Mouse (Mus musculus) hindbrain, embryonic 13.5 days (tissue): ENCODE results near the gene Ddx19b. TPM values are rescaled to one million over a fixed set of nuclear protein-coding genes. Genes with fewer than 3 reads are reported as not detected.
"Not testable (repeated sequence)": the region's sequence is repeated elsewhere in the genome, so short reads cannot be mapped to it uniquely, and the experiment has no call there.

ENCODE experiments used
- ATAC-seq: fragments of 200-750 bp; cut with Nextera tagmentation; 2 replicates; pipeline ENCODE4 v1.8.0; 2017; ENCODE audit warnings: moderate TSS enrichment; ENCODE audit not compliant: low FRiP score
- H3K27ac ChIP-seq: fragments of 300-500 bp; sonication (generic); 2 replicates; pipeline ENCODE4 v1.5.1; 2015; ENCODE audit warnings: inconsistent platforms, mild to moderate bottlenecking, moderate library complexity
- H3K27me3 ChIP-seq: fragments of 300-500 bp; sonication (generic); 2 replicates; pipeline ENCODE4 v1.6.1; 2015; ENCODE audit warnings: mild to moderate bottlenecking, inconsistent platforms
- H3K36me3 ChIP-seq: fragments of 300-500 bp; sonication (generic); 2 replicates; pipeline ENCODE4 v1.6.1; 2015; ENCODE audit warnings: mild to moderate bottlenecking, inconsistent platforms
- H3K4me1 ChIP-seq: fragments of 300-500 bp; sonication (generic); replicated peaks from 2 replicates; pipeline ENCODE4 v1.6.1; 2015; ENCODE audit warnings: inconsistent platforms
- H3K4me2 ChIP-seq: fragments of 300-500 bp; sonication (generic); 2 replicates; pipeline ENCODE4 v1.6.1; 2015; ENCODE audit warnings: inconsistent platforms, mild to moderate bottlenecking, moderate library complexity
- H3K4me3 ChIP-seq: fragments of 300-500 bp; sonication (generic); 2 replicates; pipeline ENCODE4 v1.5.1; 2015; ENCODE audit warnings: mild to moderate bottlenecking, inconsistent platforms
- H3K9ac ChIP-seq: fragments of 300-500 bp; sonication (generic); 2 replicates; pipeline ENCODE4 v1.6.1; 2015; ENCODE audit warnings: mild to moderate bottlenecking, inconsistent platforms
- H3K9me3 ChIP-seq: fragments of 300-500 bp; sonication (generic); 2 replicates; pipeline ENCODE4 v1.6.1; 2016; ENCODE audit warnings: inconsistent platforms
- WGBS: fragments of 180-500 bp; shearing (Covaris S2); methylation state at CpG from one replicate; pipeline ENCODE4 v1.1.7; 2015; 5-methylcytosine and 5-hydroxymethylcytosine counted together
- polyA plus RNA-seq: library from polyadenylated mRNA; unstranded; fragments of >200 nt; fragmentation: Nextera tagmentation; extraction: Ambion mirVana; gene quantifications from 2 replicates; pipeline ENCODE4 v1.2.1, GENCODE M21; 2015

Ddx19b gene
- polyA plus RNA-seq, 1 experiment from 2014 or later, result 7.9 TPM

GRCm38 (mm10) chr8:111032916-111033315, 1.4 kb upstream of the Ddx19b start, which contains the start of gene Aars:
Gene Aars, plus strand, starts transcription at chr8:111033144.
- Histone ChIP-seq H3K27me3 (peaks cover 22% of the 10 kb centered on the region), H3K4me3 (peak within 1 kb of the TSS; percentile 74), H3K4me1 (peaks cover 27% of the 10 kb centered on the region), H3K36me3 (peaks cover 18% of the 10 kb centered on the region), H3K9ac (peak within 1 kb of the TSS; percentile 85), H3K27ac (peak within 1 kb of the TSS; percentile 92), H3K9me3 (no peaks in the 10 kb centered on the region), H3K4me2 (peak within 1 kb of the TSS; percentile 60)
- 96% methylated on average over 7 of the region's 7 CpGs for WGBS
- no peak for ATAC-seq

GRCm38 (mm10) chr8:111030045-111030444, 1.5 kb downstream of the Ddx19b start:
- no peak for ATAC-seq

DNA sequence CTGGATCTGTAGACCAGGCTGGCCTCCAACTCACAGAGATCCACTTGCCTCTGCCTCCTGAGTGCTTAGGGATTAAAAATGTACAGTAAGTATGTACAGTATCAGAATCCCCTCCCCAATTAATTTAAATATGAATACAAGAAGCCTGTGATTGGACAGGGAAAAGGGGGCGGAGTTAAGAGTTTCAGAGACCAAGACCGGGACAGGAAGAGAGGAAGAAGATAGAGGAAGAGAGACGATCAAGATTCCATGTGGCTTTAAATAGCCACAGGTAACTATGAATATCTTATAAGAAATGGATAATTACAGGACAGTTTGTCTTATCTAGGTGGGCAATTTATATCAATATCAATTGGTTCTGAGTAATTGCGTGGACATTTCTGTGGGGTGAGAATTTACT, 2.0 kb downstream of the Ddx19b start:
- no peak for ATAC-seq
- WGBS, result 52% methylated on average over 4 of the region's 4 CpGs
- Histone ChIP-seq H3K9me3 (no peaks in the 10 kb centered on the region), H3K27ac (no peak overlapping the region), H3K9ac (no peak overlapping the region), H3K4me1 (peaks cover 20% of the 10 kb centered on the region), H3K4me2 (no peak overlapping the region), H3K4me3 (no peak overlapping the region), H3K36me3 (no peaks in the 10 kb centered on the region), H3K27me3 (peaks cover 22% of the 10 kb centered on the region)

More at GRCm38 (mm10) chr8:111030045-111030444, 1.5 kb downstream of the Ddx19b start:
- H3K27ac ChIP-seq, result no peak overlapping the region
- H3K36me3 ChIP-seq, result no peaks in the 10 kb centered on the region
- H3K9me3 ChIP-seq, result no peaks in the 10 kb centered on the region
- peaks cover 22% of the 10 kb centered on the region for H3K27me3 ChIP-seq
- 83% methylated on average over 6 of the region's 6 CpGs for WGBS
- no peak overlapping the region for H3K4me3 ChIP-seq
- H3K9ac ChIP-seq, result no peak overlapping the region
- no peak overlapping the region for H3K4me2 ChIP-seq
- H3K4me1 ChIP-seq, result peaks cover 24% of the 10 kb centered on the region

DNA sequence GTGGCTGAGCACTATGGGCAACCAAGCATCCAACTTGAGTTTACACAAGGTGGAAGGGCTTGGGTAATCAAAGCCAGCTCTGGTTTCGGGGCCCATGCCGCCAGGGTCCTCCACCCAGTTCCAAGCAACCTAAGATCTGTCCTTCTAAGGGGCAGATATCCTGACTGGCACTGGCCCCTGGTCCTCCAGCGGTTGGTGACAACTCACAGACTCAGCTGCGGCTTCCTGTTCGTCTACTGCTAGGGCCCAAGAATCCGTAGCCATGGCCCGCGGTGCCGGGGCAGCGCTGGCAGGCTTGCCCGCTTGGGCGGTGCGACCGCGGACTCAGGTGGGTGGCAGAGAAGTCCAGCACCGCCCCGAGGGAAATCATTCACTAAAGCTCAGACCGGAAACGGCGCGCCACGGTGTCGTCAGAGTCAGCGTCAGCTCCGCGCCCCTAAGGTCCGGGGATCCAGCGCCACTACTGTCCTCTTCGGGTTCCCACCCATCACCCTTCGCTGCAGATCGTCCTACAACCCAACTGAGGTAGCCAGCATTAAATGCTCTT, 4.1 kb downstream of the Ddx19b start:
- peaks cover 16% of the 10 kb centered on the region for H3K4me1 ChIP-seq
- peak overlapping the region; percentile 78 for H3K27ac ChIP-seq
- WGBS, result 0% methylated on average over 31 of the region's 31 CpGs
- H3K9ac ChIP-seq, result peak overlapping the region; percentile 84
- peak; percentile 91 for ATAC-seq
- H3K4me3 ChIP-seq, result peak overlapping the region; percentile 78
- H3K27me3 ChIP-seq, result peaks cover 22% of the 10 kb centered on the region
- no peaks in the 10 kb centered on the region for H3K36me3 ChIP-seq
- peak overlapping the region; percentile 75 for H3K4me2 ChIP-seq
- H3K9me3 ChIP-seq, result no peaks in the 10 kb centered on the region

- H3K9ac ChIP-seq, ATAC-seq, H3K36me3 ChIP-seq, H3K9me3 ChIP-seq, H3K27ac ChIP-seq, H3K4me3 ChIP-seq: not testable (repeated sequence)
- Histone ChIP-seq H3K4me1 (peaks cover 16% of the 10 kb centered on the region), H3K4me2 (peak overlapping the region; percentile 75; the same call in 1 of the 2 replicates), H3K27me3 (peaks cover 19% of the 10 kb centered on the region)
- 86% methylated on average over 2 of the region's 2 CpGs for WGBS
These were observed 4.9 kb downstream of the Ddx19b start for GRCm38 (mm10) chr8:111026609-111027008.

DNA sequence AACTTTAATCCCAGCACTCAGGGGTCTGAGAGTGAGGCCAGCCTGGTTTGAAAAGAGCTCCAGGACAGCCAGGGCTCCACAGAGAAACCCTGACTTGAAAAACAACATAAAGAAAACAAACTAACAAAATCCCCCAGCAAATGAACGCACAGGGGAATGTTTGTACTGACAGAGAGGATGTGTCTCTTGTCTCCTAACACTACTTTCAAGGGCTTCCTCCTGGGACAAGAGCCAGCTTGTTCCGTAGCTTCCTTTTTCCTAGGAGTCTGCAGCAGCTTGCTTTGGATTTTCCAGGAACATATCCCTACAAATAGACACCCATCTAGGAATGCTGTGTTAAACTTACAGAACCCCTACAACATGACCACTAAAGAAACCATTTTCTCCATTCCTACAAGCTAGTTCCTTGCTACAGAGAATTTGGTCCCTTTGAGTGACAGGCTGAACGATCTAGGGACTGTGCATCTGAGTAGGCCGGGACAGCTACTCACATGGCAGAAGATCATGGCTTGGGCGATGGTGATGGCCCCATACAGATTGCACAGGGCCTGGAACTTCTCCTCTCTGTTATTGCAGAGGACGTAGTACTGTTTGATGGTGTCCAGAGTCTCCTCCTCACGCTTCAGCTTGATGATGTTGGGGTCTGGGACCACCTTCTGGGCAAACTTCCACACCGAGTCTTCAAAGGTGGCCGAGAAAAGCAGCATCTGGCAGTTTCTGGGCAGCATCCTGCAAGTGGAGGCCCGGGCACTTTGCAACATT, 21.1 kb downstream of the Ddx19b start:
- H3K9ac ChIP-seq, H3K4me2 ChIP-seq, H3K27me3 ChIP-seq, H3K9me3 ChIP-seq, H3K4me3 ChIP-seq, H3K27ac ChIP-seq, H3K4me1 ChIP-seq, ATAC-seq: not testable (repeated sequence)
- peaks cover 63% of the 10 kb centered on the region for H3K36me3 ChIP-seq
- 93% methylated on average over 9 of the region's 10 CpGs for WGBS

DNA sequence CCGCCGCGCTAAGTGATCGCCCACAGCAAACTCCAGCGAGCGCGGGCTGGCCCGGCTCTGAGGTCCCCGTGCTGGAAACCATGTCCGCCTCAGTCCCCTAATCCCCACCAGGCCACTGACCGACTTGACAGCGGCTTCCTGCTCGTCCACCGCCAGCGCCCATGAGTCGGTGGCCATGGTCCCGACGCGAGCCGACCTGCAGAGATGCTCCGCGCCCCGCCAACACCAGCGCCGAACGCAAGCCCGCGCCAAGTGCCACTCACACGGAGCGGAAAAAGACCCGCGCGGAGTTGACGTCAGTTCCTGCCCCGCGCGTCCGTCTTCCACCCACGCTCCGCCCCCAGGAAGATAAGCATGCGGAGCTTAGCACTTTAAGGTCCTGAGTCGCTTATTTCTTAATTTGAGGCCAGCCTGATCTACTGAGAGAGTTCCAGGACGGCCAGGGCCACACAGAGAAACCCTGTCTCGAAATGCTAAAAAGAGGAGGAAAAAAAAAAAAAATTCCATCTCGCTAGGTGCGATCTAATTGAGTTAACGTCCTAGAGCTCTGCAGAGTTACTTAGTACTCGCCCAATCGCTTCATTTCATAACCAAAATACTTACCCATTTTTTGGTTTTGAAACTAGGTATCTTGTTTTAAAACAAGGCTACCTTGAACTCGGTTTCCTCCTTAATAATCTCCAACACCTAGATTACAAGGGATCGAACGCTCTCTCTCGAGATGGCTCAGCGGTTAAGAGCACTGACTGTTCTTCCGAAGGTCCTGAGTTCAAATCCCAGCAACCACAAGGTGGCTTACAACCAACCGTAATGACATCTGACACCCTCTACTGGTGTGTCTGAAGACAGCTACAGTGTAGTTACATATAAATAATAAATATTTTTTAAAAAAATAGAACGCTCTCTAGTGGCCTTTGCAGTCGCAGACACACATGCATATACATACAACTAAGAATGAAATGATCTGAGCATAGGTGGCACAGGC, 33.7 kb downstream of the Ddx19b start, which contains the start of gene Ddx19a:
TSS of gene Ddx19a (minus strand) at position 254 of the 985 bp plus-strand sequence.
- peak; percentile 96 for ATAC-seq
- Histone ChIP-seq H3K4me3 (peak within 1 kb of the TSS; percentile 88), H3K4me2 (peak within 1 kb of the TSS; percentile 92), H3K27me3 (no peaks in the 10 kb centered on the region), H3K9me3 (no peaks in the 10 kb centered on the region), H3K27ac (peak within 1 kb of the TSS; percentile 85), H3K9ac (peak within 1 kb of the TSS; percentile 87), H3K4me1 (peaks cover 12% of the 10 kb centered on the region), H3K36me3 (peaks cover 16% of the 10 kb centered on the region; the same call in 1 of the 2 replicates)
- 3% methylated on average over 58 of the region's 58 CpGs for WGBS

DNA sequence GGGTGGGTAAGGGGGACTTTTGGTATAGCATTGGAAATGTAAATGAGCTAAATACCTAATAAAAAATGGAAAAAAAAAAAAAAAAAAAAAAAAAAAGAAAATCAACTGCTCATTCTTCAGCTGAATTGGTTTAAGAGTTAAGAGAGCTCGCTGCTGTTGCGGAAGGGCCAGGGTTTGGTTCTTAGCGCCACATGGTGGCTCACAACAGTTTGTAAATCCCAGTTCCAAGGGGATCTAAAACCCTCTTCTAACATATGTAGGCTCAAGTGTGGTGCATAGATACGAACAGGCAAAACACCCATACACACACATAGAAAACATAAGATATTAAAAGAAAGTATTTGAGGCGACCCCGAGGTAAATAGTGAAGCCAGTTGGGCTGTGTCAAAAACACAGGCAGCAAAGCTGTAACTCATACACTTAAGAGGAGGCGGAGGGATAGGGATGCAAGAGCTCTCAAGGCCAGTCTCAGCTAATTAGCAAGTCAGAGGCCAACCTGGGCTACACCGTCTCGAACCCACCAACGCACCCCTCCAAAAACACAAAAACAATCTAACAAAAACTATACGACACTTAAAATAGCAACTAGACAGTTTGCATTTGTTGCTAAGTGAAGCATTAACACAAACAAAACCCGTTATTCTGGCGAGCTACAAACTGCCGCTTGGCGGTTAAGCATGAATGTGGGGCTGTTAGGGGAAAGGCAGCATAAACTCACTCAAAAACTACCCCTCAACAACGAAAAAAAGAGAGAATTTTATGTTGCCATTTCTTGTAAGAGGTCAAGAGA, 34.7 kb downstream of the Ddx19b start:
- Histone ChIP-seq H3K4me2 (peak overlapping the region; percentile 92), H3K9me3 (no peaks in the 10 kb centered on the region), H3K27me3 (no peaks in the 10 kb centered on the region), H3K9ac (peak overlapping the region; percentile 87), H3K4me3 (peak overlapping the region; percentile 88), H3K36me3 (peaks cover 21% of the 10 kb centered on the region), H3K27ac (peak overlapping the region; percentile 85), H3K4me1 (peaks cover 12% of the 10 kb centered on the region)
- ATAC-seq, result no peak
- WGBS, result 38% methylated on average over 16 of the region's 16 CpGs

DNA sequence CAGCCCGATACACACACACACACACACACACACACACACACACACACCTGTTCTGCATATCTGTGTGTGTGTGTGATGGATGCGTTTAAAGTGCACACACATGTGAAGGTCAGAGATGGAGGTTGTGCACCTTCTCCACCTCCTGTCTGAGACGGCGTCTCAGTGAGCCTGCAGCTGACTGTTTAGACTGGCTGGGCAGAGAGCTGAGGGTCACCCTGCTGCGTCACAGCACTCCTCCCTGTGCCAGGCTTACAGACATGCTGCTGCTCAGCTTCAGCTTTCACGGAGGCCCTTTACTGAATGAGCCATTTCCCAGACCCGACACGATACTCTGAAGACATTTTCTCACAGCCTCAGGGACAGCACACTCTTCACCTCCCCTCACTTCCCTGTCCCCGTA, 41.5 kb downstream of the Ddx19b start:
- WGBS, result 89% methylated on average over 9 of the region's 9 CpGs
- H3K9ac ChIP-seq, result no peak overlapping the region
- H3K36me3 ChIP-seq, result peaks cover 77% of the 10 kb centered on the region
- ATAC-seq, result no peak
- H3K4me2 ChIP-seq, result no peak overlapping the region
- H3K4me1 ChIP-seq, result no peaks in the 10 kb centered on the region
- no peak overlapping the region for H3K27ac ChIP-seq
- no peaks in the 10 kb centered on the region for H3K9me3 ChIP-seq
- H3K4me3 ChIP-seq, result no peak overlapping the region
- no peaks in the 10 kb centered on the region for H3K27me3 ChIP-seq

DNA sequence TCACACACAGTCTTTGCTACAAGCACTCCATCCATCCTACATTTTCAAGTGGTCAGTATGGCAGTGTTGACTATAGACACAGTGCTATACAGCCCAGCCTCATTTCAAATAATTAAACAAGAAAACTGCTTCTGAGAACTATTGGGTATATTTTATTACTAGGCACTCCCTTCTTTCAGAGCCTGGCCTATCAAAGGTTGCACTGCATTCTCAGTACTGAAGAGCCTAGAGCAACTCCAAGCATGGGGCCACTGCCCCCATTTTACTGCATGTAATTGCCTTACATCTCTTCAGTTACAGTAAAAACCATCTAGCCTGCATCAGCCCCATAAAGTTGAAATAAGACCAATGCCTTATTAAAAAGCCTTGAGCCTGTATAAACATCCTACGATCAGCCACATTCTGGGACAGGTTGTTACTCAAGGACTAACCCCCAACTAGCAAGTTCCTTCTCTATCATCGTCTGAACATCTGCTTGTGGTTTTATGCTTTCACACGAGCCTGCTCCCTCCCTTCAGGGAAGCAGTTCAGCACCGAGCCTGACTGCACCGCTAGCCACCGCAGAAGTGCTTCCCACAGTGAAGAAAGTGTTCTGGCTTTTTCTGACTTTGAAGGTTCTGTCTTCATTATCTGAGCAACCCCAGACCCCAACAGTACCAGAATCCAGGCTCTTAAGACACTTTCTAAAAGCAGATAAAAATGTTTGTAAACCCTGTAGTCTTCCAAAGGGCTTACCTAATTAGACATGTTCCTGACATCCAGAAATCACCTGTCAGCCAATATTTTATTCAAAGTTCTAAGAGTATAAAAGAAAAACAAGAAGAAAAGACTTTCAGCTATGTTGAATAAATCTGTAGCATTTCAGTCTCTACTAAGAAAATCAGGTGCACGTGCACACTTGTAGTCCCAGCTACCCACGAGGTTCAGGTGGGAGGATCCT, 43.5 kb downstream of the Ddx19b start:
- Histone ChIP-seq H3K4me2 (no peak overlapping the region), H3K4me1 (no peaks in the 10 kb centered on the region), H3K4me3 (no peak overlapping the region), H3K36me3 (peaks cover 87% of the 10 kb centered on the region), H3K9me3 (no peaks in the 10 kb centered on the region), H3K27ac (no peak overlapping the region), H3K27me3 (no peaks in the 10 kb centered on the region), H3K9ac (no peak overlapping the region)
- no peak for ATAC-seq
- 90% methylated on average over 8 of the region's 8 CpGs for WGBS

DNA sequence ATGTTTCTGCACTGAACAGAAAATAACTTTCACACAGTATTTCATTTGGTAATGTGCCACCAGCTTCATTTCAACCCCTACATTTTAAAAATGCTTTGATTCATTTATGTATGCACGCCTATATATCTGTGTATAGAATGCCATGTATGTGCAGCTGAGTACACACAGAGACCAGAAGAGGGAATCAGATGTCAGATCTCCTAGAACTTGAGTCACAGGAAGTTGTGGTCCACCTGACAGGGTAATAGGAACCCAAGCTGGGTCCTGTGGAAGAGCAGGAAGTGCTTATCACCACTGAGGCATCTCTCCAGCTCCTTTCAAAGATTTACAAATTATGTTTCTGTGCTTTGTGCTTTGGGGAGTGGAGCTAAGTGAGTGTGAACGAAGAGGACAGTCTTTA, 50.2 kb downstream of the Ddx19b start:
- H3K9ac ChIP-seq, result no peak overlapping the region
- ATAC-seq, result no peak
- no peak overlapping the region for H3K4me2 ChIP-seq
- peaks cover 74% of the 10 kb centered on the region for H3K36me3 ChIP-seq
- H3K27me3 ChIP-seq, result no peaks in the 10 kb centered on the region
- no peak overlapping the region for H3K4me3 ChIP-seq
- H3K4me1 ChIP-seq, result no peaks in the 10 kb centered on the region
- H3K27ac ChIP-seq, result no peak overlapping the region
- 89% methylated on average over 2 of the region's 2 CpGs for WGBS
- H3K9me3 ChIP-seq, result no peaks in the 10 kb centered on the region
